Mouse (Mus musculus): ENCODE measurements at regions not wholly inside any gene's neighbourhood (a gene's known extent, or its start where the extent isn't known, plus 50 kb on each side); places are given as distances from the start of the nearest gene placed in this dataset.

DNA sequence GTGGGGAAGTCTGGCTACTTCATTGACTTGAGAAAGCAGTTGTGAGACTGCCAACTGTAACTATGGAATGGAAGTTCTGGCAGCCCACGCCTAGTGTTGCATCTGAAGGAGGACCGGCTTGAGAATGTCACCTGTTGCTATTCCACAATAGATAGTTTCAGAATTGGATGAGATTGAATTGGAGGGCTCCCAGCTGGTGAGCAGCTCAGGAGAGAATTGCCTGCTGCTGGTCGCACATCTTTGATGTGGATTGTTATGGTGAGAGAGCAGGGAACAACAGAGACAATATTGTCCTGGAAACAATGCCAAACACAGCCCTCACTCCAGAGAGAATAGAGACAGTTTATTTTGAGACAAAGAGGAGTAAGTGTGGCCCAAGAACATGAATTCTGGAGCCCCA, 585.9 kb downstream of the Plekhb2 start:
- DNase-seq (ENCODE audit: low read depth, low spot score) = no peak
- no peak for TF ChIP-seq ZMIZ1 (IDR thresholded peaks at IDR 0.05; ENCODE audit: low read depth, low read length)
- TF ChIP-seq POLR2AphosphoS5 (IDR thresholded peaks at IDR 0.05; ENCODE audit: borderline replicate concordance, low read depth, low read length) = no peak
- no peak for TF ChIP-seq ETS1 (IDR thresholded peaks at IDR 0.05; ENCODE audit: low read depth, low read length)
- TF ChIP-seq MAZ (IDR thresholded peaks at IDR 0.05; ENCODE audit: low read depth, low read length) = no peak
- TF ChIP-seq TAL1 (IDR thresholded peaks at IDR 0.05; ENCODE audit: low read length) = no peak
- no peak for TF ChIP-seq MYC (IDR thresholded peaks at IDR 0.05; ENCODE audit: low read depth, low read length)
- TF ChIP-seq POLR2AphosphoS2 (IDR thresholded peaks at IDR 0.05; ENCODE audit: low read length) = no peak
- TF ChIP-seq MAFK (IDR thresholded peaks at IDR 0.05; ENCODE audit: borderline replicate concordance, low read depth, low read length) = no peak
- no peak for TF ChIP-seq MAX (IDR thresholded peaks at IDR 0.05; ENCODE audit: low read length)
- TF ChIP-seq CHD2 (IDR thresholded peaks at IDR 0.05; ENCODE audit: low read length) = no peak
- H3K9ac ChIP-seq (ENCODE audit: control insufficient read depth, low read depth, low read length, poor library complexity, severe bottlenecking) = no peak overlapping the region

GRCm38 (mm10) chr1:35447345-35447744, 597.6 kb downstream of the Plekhb2 start:
- no peak overlapping the region for H3K4me3 ChIP-seq (ENCODE audit: control insufficient read depth in 1 of 2, insufficient read depth in 1 of 2, low read depth in 2 of 2, low read length in 2 of 2)
- H3K9me3 ChIP-seq (replicated peaks; ENCODE audit: insufficient read depth, low read length) = no peaks in the 10 kb centered on the region
- H3K79me2 ChIP-seq (ENCODE audit: control insufficient read depth, insufficient read depth, low read length, poor library complexity) = no peaks in the 10 kb centered on the region
- DNase-seq (ENCODE audit: low read depth, low spot score) = no peak
- H3K36me3 ChIP-seq (ENCODE audit: control insufficient read depth in 1 of 2, insufficient read depth in 2 of 2, low read length in 2 of 2) = no peaks in the 10 kb centered on the region
- H3K27ac ChIP-seq (ENCODE audit: control insufficient read depth, low read depth, low read length) = no peak overlapping the region
- no peaks in the 10 kb centered on the region for H3K27me3 ChIP-seq (ENCODE audit: control insufficient read depth in 1 of 2, insufficient read depth in 2 of 2, low read length in 2 of 2)
- TF ChIP-seq MXI1 (IDR thresholded peaks at IDR 0.05; ENCODE audit: low read depth, low read length) = no peak
- TF ChIP-seq SMC3 (IDR thresholded peaks at IDR 0.05; ENCODE audit: low read depth, low read length) = no peak
- TF ChIP-seq GABPA (IDR thresholded peaks at IDR 0.05; ENCODE audit: low read depth, low read length) = no peak
- no peak for TF ChIP-seq CTCF (IDR thresholded peaks at IDR 0.05 in 2 of 3, conservative IDR thresholded peaks at IDR 0.05 in 1 of 3; ENCODE audit: control insufficient read depth in 1 of 3, insufficient read depth in 1 of 3, low read depth in 2 of 3, low read length in 3 of 3, poor library complexity in 1 of 3, severe bottlenecking in 1 of 3)
- TF ChIP-seq SIN3A (IDR thresholded peaks at IDR 0.05; ENCODE audit: low read length) = no peak
- no peak for TF ChIP-seq MAZ (IDR thresholded peaks at IDR 0.05; ENCODE audit: low read depth, low read length)
- no peak for TF ChIP-seq ZKSCAN1 (IDR thresholded peaks at IDR 0.05; ENCODE audit: low read depth, low read length)
- no peak for TF ChIP-seq NRF1 (IDR thresholded peaks at IDR 0.05; ENCODE audit: insufficient read depth, low read depth, low read length, poor library complexity, severe bottlenecking)
- TF ChIP-seq MEF2A (IDR thresholded peaks at IDR 0.05; ENCODE audit: extremely low read depth, insufficient replicate concordance, low read depth, low read length, poor library complexity, severe bottlenecking) = no peak
- TF ChIP-seq BHLHE40 (IDR thresholded peaks at IDR 0.05; ENCODE audit: borderline replicate concordance, low read depth, low read length) = no peak
- TF ChIP-seq JUND (IDR thresholded peaks at IDR 0.05; ENCODE audit: low read depth, low read length) = no peak
- no peak for TF ChIP-seq ZNF384 (IDR thresholded peaks at IDR 0.05; ENCODE audit: low read depth, low read length)
- no peak for TF ChIP-seq CHD1 (IDR thresholded peaks at IDR 0.05; ENCODE audit: low read depth, low read length)
- TF ChIP-seq NELFE (IDR thresholded peaks at IDR 0.05; ENCODE audit: low read depth, low read length) = no peak
- no peak for TF ChIP-seq ZC3H11A (IDR thresholded peaks at IDR 0.05; ENCODE audit: low read depth, low read length)
- TF ChIP-seq ZMIZ1 (IDR thresholded peaks at IDR 0.05; ENCODE audit: low read depth, low read length) = no peak
- TF ChIP-seq USF2 (IDR thresholded peaks at IDR 0.05; ENCODE audit: borderline replicate concordance in 1 of 2, insufficient read depth in 1 of 2, low read depth in 1 of 2, low read length in 2 of 2) = no peak
- TF ChIP-seq KAT2A (conservative IDR thresholded peaks at IDR 0.05; ENCODE audit: low read depth, low read length) = no peak
- no peak for TF ChIP-seq RCOR1 (IDR thresholded peaks at IDR 0.05; ENCODE audit: low read depth, low read length)
- TF ChIP-seq TAL1 (IDR thresholded peaks at IDR 0.05; ENCODE audit: low read length) = no peak
- no peak overlapping the region for H3K9ac ChIP-seq (ENCODE audit: control insufficient read depth, low read depth, low read length, poor library complexity, severe bottlenecking)
- no peaks in the 10 kb centered on the region for H3K4me1 ChIP-seq (ENCODE audit: control insufficient read depth in 1 of 2, insufficient read depth in 2 of 2, low read length in 2 of 2)

More for the DNA sequence above, 585.9 kb downstream of the Plekhb2 start:
- Histone ChIP-seq H3K79me2 (ENCODE audit: control insufficient read depth, insufficient read depth, low read length, poor library complexity) (no peaks in the 10 kb centered on the region), H3K36me3 (ENCODE audit: control insufficient read depth in 1 of 2, insufficient read depth in 2 of 2, low read length in 2 of 2) (no peaks in the 10 kb centered on the region), H3K4me3 (ENCODE audit: control insufficient read depth in 1 of 2, insufficient read depth in 1 of 2, low read depth in 2 of 2, low read length in 2 of 2) (no peak overlapping the region), H3K27ac (ENCODE audit: control insufficient read depth, low read depth, low read length) (no peak overlapping the region), H3K27me3 (ENCODE audit: control insufficient read depth in 1 of 2, insufficient read depth in 2 of 2, low read length in 2 of 2) (no peaks in the 10 kb centered on the region), H3K4me1 (ENCODE audit: control insufficient read depth in 1 of 2, insufficient read depth in 2 of 2, low read length in 2 of 2) (no peaks in the 10 kb centered on the region), H3K9me3 (replicated peaks; ENCODE audit: insufficient read depth, low read length) (no peaks in the 10 kb centered on the region)
